Mouse (Mus musculus): Measurements from ENCODE around the gene Tubgcp6.

The Tubgcp6 gene

GRCm38 (mm10) chr15:89122649-89123366 lies at the start of gene Tubgcp6:
TSS of gene Tubgcp6 (minus strand) at chr15:89123112.
- DNase-seq (ENCODE audit: low spot score in 2 of 2) = peak; percentile 96 to 97

GRCm38 (mm10) chr15:89172276-89172935 lies 49.5 kb upstream of the Tubgcp6 start:
- DNase-seq (ENCODE audit: low spot score in 2 of 2) = no peak

- DNase-seq (ENCODE audit: low spot score in 2 of 2) = no peak
Observed at GRCm38 (mm10) chr15:89171526-89172051, 48.7 kb upstream of the Tubgcp6 start.

GRCm38 (mm10) chr15:89170102-89170501 lies 47.2 kb upstream of the Tubgcp6 start:
- no peak for DNase-seq (ENCODE audit: low spot score in 2 of 2)

GRCm38 (mm10) chr15:89169431-89169830 lies 46.5 kb upstream of the Tubgcp6 start:
- DNase-seq (ENCODE audit: low spot score in 2 of 2) = no peak

- no peak for DNase-seq (ENCODE audit: low spot score in 2 of 2)
Observed at GRCm38 (mm10) chr15:89168922-89169321, 46.0 kb upstream of the Tubgcp6 start.

- DNase-seq (ENCODE audit: low spot score in 2 of 2) = no peak
Observed at GRCm38 (mm10) chr15:89165478-89165877, 42.6 kb upstream of the Tubgcp6 start.

- no peak for DNase-seq (ENCODE audit: low spot score in 2 of 2)
Observed at GRCm38 (mm10) chr15:89161397-89161796, 38.5 kb upstream of the Tubgcp6 start.

GRCm38 (mm10) chr15:89158516-89158915 lies 35.6 kb upstream of the Tubgcp6 start:
- DNase-seq (ENCODE audit: low spot score in 2 of 2) = no peak

- DNase-seq (ENCODE audit: low spot score in 2 of 2) = peak; percentile 49 to 87
Observed at GRCm38 (mm10) chr15:89157954-89158353, 35.0 kb upstream of the Tubgcp6 start.

GRCm38 (mm10) chr15:89152312-89152711 lies 29.4 kb upstream of the Tubgcp6 start:
- no peak for DNase-seq (ENCODE audit: low spot score in 2 of 2)

GRCm38 (mm10) chr15:89150041-89150390 lies 27.1 kb upstream of the Tubgcp6 start:
- peak in 1 of 2 experiments; percentile 67 for DNase-seq (ENCODE audit: low spot score in 2 of 2)

- peak in 1 of 2 experiments; percentile 41 for DNase-seq (ENCODE audit: low spot score in 2 of 2)
Observed at GRCm38 (mm10) chr15:89149271-89150040, 26.5 kb upstream of the Tubgcp6 start, which contains the start of gene Mapk11. TSS of gene Mapk11 (minus strand) at chr15:89149628.

GRCm38 (mm10) chr15:89148496-89149270 lies 25.8 kb upstream of the Tubgcp6 start:
- DNase-seq (ENCODE audit: low spot score in 2 of 2) = no peak

GRCm38 (mm10) chr15:89147895-89148294 lies 25.0 kb upstream of the Tubgcp6 start:
- no peak for DNase-seq (ENCODE audit: low spot score in 2 of 2)

- no peak for DNase-seq (ENCODE audit: low spot score in 2 of 2)
Observed at GRCm38 (mm10) chr15:89147456-89147855, 24.5 kb upstream of the Tubgcp6 start.

- peak in 1 of 2 experiments; percentile 72 for DNase-seq (ENCODE audit: low spot score in 2 of 2)
Observed at GRCm38 (mm10) chr15:89147024-89147423, 24.1 kb upstream of the Tubgcp6 start.

GRCm38 (mm10) chr15:89146537-89146936 lies 23.6 kb upstream of the Tubgcp6 start:
- DNase-seq (ENCODE audit: low spot score in 2 of 2) = peak in 1 of 2 experiments; percentile 70

GRCm38 (mm10) chr15:89145813-89146350 lies 23.0 kb upstream of the Tubgcp6 start:
- no peak for DNase-seq (ENCODE audit: low spot score in 2 of 2)

GRCm38 (mm10) chr15:89144965-89145364 lies 22.1 kb upstream of the Tubgcp6 start:
- DNase-seq (ENCODE audit: low spot score in 2 of 2) = no peak

GRCm38 (mm10) chr15:89143134-89143533 lies 20.2 kb upstream of the Tubgcp6 start:
- DNase-seq (ENCODE audit: low spot score in 2 of 2) = no peak

Data from spleen, postnatal 10 days (tissue).